Mouse (Mus musculus) cerebellum, adult 9-10 months (tissue): Measurements from ENCODE around the gene Dnaaf3.

Source experiments
- DNase-seq: peaks from one replicate; pipeline ENCODE4 v3.0.0; 2022

The Dnaaf3 gene

GRCm38 (mm10) chr7:4521231-4522003 is 10.8 kb downstream of the Dnaaf3 start:
- DNase-seq = no peak

- DNase-seq = no peak
These were observed 13.8 kb downstream of the Dnaaf3 start for GRCm38 (mm10) chr7:4518487-4518886.

- DNase-seq = no peak
These were observed 15.8 kb downstream of the Dnaaf3 start, which contains the start of gene Tnnt1 for GRCm38 (mm10) chr7:4516332-4517050. TSS of gene Tnnt1 (minus strand) at chr7:4516382.

- no peak for DNase-seq
These were observed 16.4 kb downstream of the Dnaaf3 start for GRCm38 (mm10) chr7:4515853-4516252.

- no peak for DNase-seq
These were observed 18.2 kb downstream of the Dnaaf3 start for GRCm38 (mm10) chr7:4513829-4514712.

- DNase-seq = no peak
These were observed 19.0 kb downstream of the Dnaaf3 start for GRCm38 (mm10) chr7:4513236-4513635.

- no peak for DNase-seq
These were observed 20.6 kb downstream of the Dnaaf3 start for GRCm38 (mm10) chr7:4511489-4512224.

GRCm38 (mm10) chr7:4509863-4510608 is 22.2 kb downstream of the Dnaaf3 start:
- no peak for DNase-seq

GRCm38 (mm10) chr7:4508739-4509116 is 23.5 kb downstream of the Dnaaf3 start:
- DNase-seq = no peak

GRCm38 (mm10) chr7:4508062-4508738 is 24.1 kb downstream of the Dnaaf3 start:
- DNase-seq = no peak

GRCm38 (mm10) chr7:4507220-4507619 is 25.0 kb downstream of the Dnaaf3 start:
- DNase-seq = no peak

GRCm38 (mm10) chr7:4504646-4505435 is 27.4 kb downstream of the Dnaaf3 start:
- DNase-seq = no peak

GRCm38 (mm10) chr7:4503858-4504257 is 28.4 kb downstream of the Dnaaf3 start:
- DNase-seq = no peak

GRCm38 (mm10) chr7:4503100-4503499 is 29.2 kb downstream of the Dnaaf3 start:
- peak; percentile 62 for DNase-seq

GRCm38 (mm10) chr7:4502421-4503090 is 29.7 kb downstream of the Dnaaf3 start:
- DNase-seq = peak; percentile 88

GRCm38 (mm10) chr7:4501558-4502397 is 30.5 kb downstream of the Dnaaf3 start, which contains the start of gene Ppp1r12c:
TSS of gene Ppp1r12c (minus strand) at chr7:4501680.
- peak; percentile 95 for DNase-seq

- peak; percentile 74 for DNase-seq
These were observed 31.3 kb downstream of the Dnaaf3 start for GRCm38 (mm10) chr7:4500892-4501471.

- DNase-seq = no peak
These were observed 33.2 kb downstream of the Dnaaf3 start for GRCm38 (mm10) chr7:4499034-4499433.
